Mouse (Mus musculus): ENCODE results near the gene Ttc14.

GRCm38 (mm10) chr3:33800513-33800820 is 835 bp downstream of the Ttc14 start:
- TF ChIP-seq CTCF (IDR thresholded peaks at IDR 0.05; ENCODE audit: low read depth, low read length) = no peak
- no peak for TF ChIP-seq POLR2A (IDR thresholded peaks at IDR 0.05; ENCODE audit: extremely low read depth, insufficient read depth, low read length)
